Mouse (Mus musculus): ENCODE results near the gene Orc5. TPM values are rescaled to one million over a fixed set of nuclear protein-coding genes. Genes with fewer than 3 reads are reported as not detected.
"Not testable (repeated sequence)": the region's sequence is repeated elsewhere in the genome, so short reads cannot be mapped to it uniquely, and the experiment has no call there.

Orc5 gene
- polyA plus RNA-seq, 2 experiments from 2014 or later, result 54.7 to 58.5 TPM

GRCm38 (mm10) chr5:22532571-22532970 is 17.7 kb downstream of the Orc5 start:
- no peak for ATAC-seq

GRCm38 (mm10) chr5:22522612-22523011 is 27.6 kb downstream of the Orc5 start:
- ATAC-seq, result no peak

GRCm38 (mm10) chr5:22519708-22520107 is 30.5 kb downstream of the Orc5 start:
- no peak for ATAC-seq

GRCm38 (mm10) chr5:22515745-22516144 is 34.5 kb downstream of the Orc5 start:
- not testable (repeated sequence) for ATAC-seq

- ATAC-seq, result not testable (repeated sequence)
Observed at GRCm38 (mm10) chr5:22514231-22514630, 36.0 kb downstream of the Orc5 start.

- ATAC-seq, result not testable (repeated sequence)
Observed at GRCm38 (mm10) chr5:22512579-22512978, 37.6 kb downstream of the Orc5 start.

- no peak for ATAC-seq
Observed at GRCm38 (mm10) chr5:22511824-22512223, 38.4 kb downstream of the Orc5 start.

GRCm38 (mm10) chr5:22508560-22508959 is 41.7 kb downstream of the Orc5 start:
- ATAC-seq, result no peak

- no peak for ATAC-seq
Observed at GRCm38 (mm10) chr5:22499437-22499836, 50.8 kb downstream of the Orc5 start.

- ATAC-seq, result no peak
Observed at GRCm38 (mm10) chr5:22491088-22491487, 59.1 kb downstream of the Orc5 start.

GRCm38 (mm10) chr5:22489091-22489490 is 61.1 kb downstream of the Orc5 start:
- no peak for ATAC-seq

GRCm38 (mm10) chr5:22486601-22487206 is 63.5 kb downstream of the Orc5 start:
- no peak for ATAC-seq

- no peak for ATAC-seq
Observed at GRCm38 (mm10) chr5:22485764-22486163, 64.5 kb downstream of the Orc5 start.

GRCm38 (mm10) chr5:22482567-22482966 is 67.7 kb downstream of the Orc5 start:
- ATAC-seq, result no peak

- not testable (repeated sequence) for ATAC-seq
Observed at GRCm38 (mm10) chr5:22472445-22472844, 77.8 kb downstream of the Orc5 start.

GRCm38 (mm10) chr5:22471243-22471642 is 79.0 kb downstream of the Orc5 start:
- ATAC-seq, result no peak

GRCm38 (mm10) chr5:22452871-22453661 is 97.2 kb downstream of the Orc5 start:
- no peak for ATAC-seq

GRCm38 (mm10) chr5:22452452-22452851 is 97.8 kb downstream of the Orc5 start:
- ATAC-seq, result no peak

GRCm38 (mm10) chr5:22451764-22452163 is 98.5 kb downstream of the Orc5 start:
- ATAC-seq, result no peak

- no peak for ATAC-seq
Observed at GRCm38 (mm10) chr5:22449492-22449891, 100.7 kb downstream of the Orc5 start.
